Mouse (Mus musculus) forebrain, embryonic 10.5 days (tissue): ENCODE measurements around the gene Ap3b2. TPM values are rescaled to one million over a fixed set of nuclear protein-coding genes. Genes with fewer than 3 reads are reported as not detected.
A peak's percentile ranks its signal among the peaks of the same experiment; 100 is the strongest.

Experiments used
- DNase-seq: peaks from one replicate; pipeline ENCODE4 v3.0.0-alpha.2; 2017; ENCODE audit warnings: low spot score; ENCODE audit errors: extremely low spot score
- H3K27ac ChIP-seq: fragments of 300-500 bp; sonication (generic); 2 replicates; pipeline ENCODE4 v1.5.1; 2016; ENCODE audit warnings: mild to moderate bottlenecking
- H3K27me3 ChIP-seq: fragments of 300-500 bp; sonication (generic); 2 replicates; pipeline ENCODE4 v1.6.1; 2016; ENCODE audit warnings: mild to moderate bottlenecking; ENCODE audit not compliant: poor library complexity, severe bottlenecking
- H3K36me3 ChIP-seq: fragments of 300-500 bp; sonication (generic); replicated peaks from 2 replicates; pipeline ENCODE4 v1.6.1; 2016; ENCODE audit warnings: mild to moderate bottlenecking, moderate library complexity
- H3K4me1 ChIP-seq: fragments of 300-500 bp; sonication (generic); 2 replicates; pipeline ENCODE4 v1.6.1; 2016
- H3K4me3 ChIP-seq: fragments of 300-500 bp; sonication (generic); 2 replicates; pipeline ENCODE4 v1.5.1; 2016; ENCODE audit warnings: mild to moderate bottlenecking, moderate library complexity
- H3K9me3 ChIP-seq: fragments of 300-500 bp; sonication (generic); 2 replicates; pipeline ENCODE4 v1.6.1; 2016; ENCODE audit warnings: mild to moderate bottlenecking, moderate library complexity
- WGBS: fragments of 180-500 bp; shearing (Covaris S2); methylation state at CpG from one replicate; pipeline ENCODE4 v1.1.7; 2016; 5-methylcytosine and 5-hydroxymethylcytosine counted together
- polyA plus RNA-seq: library from polyadenylated mRNA; unstranded; fragments of >200 nt; fragmentation: Nextera tagmentation; extraction: Ambion mirVana; gene quantifications from 2 replicates; pipeline ENCODE4 v1.2.1, GENCODE M21; 2016

Ap3b2 gene
- 8.4 and 11.6 TPM in 2 replicates for polyA plus RNA-seq

DNA sequence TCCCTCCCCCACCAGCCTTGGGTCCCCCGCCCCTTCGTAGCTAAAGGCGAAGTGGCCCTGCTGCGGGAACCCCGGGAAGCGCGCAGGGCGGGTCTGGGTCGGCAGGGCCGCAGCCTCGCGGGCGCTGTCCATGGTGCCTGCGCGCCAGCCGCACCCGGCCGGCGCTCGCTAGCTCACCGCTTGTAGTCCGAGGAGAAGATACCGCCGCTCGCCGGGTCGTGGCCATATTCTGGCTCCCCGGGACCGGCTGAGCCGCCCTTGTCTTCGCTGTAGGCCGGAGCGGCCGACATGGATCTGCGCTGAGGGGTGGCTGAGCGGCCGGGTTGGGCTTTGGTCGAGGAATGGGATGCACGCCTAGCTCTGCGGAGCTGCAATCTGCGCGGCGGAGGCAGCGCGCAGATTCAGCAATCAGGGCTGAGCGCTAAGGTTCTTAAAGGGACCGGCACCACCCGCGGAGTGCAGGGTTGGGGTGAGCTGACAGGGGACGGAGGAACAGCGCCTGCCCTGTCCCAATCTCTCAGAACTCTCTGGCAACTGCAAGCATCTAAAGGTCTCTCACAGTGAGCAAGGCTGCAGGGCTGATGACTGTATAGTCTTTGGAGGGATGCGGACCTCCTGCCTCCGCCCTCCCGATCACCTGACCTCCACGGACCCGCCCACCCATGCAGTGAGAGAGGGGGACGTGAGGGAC is at the start of gene Ap3b2:
Gene Ap3b2 (minus strand): TSS at position 595 of the 691 bp plus-strand sequence.
- Histone ChIP-seq H3K36me3 (no peaks in the 10 kb centered on the region), H3K9me3 (no peaks in the 10 kb centered on the region), H3K4me1 (peaks cover 58% of the 10 kb centered on the region), H3K27me3 (peaks cover 61% of the 10 kb centered on the region), H3K4me3 (peak within 1 kb of the TSS; percentile 72), H3K27ac (peak within 1 kb of the TSS; percentile 83)
- DNase-seq, result peak; percentile 74
- 0% methylated on average over 57 of the region's 57 CpGs for WGBS

DNA sequence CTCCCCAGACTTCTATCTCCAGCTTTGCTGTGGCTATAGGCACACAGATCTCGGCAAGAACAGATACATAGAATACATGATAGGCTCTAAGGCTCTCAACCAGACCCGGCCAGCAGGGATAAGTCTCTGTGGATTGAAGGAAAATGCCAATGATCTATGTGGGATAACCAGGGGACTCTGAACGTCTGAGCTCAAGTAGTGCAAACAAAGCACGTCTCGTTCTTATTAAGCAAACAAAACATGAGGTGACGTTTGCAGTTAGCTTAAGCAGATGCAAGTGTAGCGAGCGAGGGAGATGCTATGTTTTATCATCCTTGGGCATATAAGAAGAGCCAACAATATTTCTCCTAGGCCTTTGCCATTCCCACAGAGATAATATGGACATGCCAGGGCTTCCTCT is 49.2 kb upstream of the Ap3b2 start:
- Histone ChIP-seq H3K27me3 (no peaks in the 10 kb centered on the region), H3K27ac (no peak overlapping the region), H3K36me3 (no peaks in the 10 kb centered on the region), H3K4me1 (peaks cover 31% of the 10 kb centered on the region), H3K4me3 (no peak overlapping the region), H3K9me3 (no peaks in the 10 kb centered on the region)
- WGBS, result 92% methylated on average over 8 of the region's 8 CpGs
- DNase-seq, result no peak

DNA sequence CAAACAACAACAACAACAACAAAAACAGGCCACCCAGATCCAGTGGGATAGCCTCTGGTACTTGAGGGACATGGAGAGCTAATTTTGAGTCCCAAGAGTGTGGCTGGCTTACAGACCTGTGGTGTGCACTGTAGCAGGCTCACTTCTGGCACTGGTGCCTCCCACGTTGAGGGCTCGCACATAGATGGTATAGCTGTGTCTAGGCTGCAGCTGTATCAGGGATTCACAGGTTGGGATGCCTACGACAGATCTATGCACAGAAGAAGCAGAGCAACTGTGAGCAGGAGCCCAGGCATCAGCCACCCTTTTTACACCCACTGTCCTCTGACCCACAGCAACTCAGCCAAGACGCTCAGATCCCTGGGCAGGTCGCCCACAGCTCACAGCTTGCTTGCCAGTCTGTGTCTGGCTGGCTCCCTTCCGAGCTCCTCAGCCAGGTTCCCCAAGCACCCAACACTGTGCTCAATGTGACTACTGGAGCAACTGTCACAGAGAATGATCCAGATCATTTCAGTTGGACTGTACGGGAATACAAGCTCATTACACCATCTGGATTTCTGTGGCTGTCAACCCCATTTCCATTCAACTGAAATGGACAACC is 48.3 kb upstream of the Ap3b2 start:
- DNase-seq, result no peak
- H3K9me3 ChIP-seq, result no peaks in the 10 kb centered on the region

DNA sequence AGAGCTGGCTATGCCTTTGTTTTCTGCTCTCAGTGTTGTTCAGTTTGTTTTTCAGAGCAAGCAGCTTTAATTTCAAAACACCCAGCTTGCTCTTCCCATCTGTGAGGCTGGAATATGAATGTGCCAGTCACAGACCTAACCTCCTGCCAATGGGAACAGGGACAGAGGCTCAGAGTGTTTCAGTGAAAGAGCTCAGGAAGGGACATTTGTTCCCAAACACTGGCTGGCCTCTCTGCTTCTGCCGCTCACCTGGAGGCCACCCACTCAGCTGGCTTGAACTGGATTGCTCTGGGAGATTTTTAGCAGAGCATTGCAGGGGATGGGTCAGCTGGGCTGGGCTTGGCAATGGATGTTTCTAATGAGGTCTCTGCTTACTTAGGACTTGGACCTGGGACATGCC is 47.3 kb upstream of the Ap3b2 start:
- H3K27me3 ChIP-seq, result no peaks in the 10 kb centered on the region
- 74% methylated on average over 1 of the region's 1 CpGs for WGBS
- H3K36me3 ChIP-seq, result no peaks in the 10 kb centered on the region
- H3K4me3 ChIP-seq, result no peak overlapping the region
- H3K9me3 ChIP-seq, result no peaks in the 10 kb centered on the region
- H3K27ac ChIP-seq, result no peak overlapping the region
- DNase-seq, result no peak
- H3K4me1 ChIP-seq, result peaks cover 24% of the 10 kb centered on the region

More for the DNA sequence above, 48.3 kb upstream of the Ap3b2 start:
- Histone ChIP-seq H3K36me3 (no peaks in the 10 kb centered on the region), H3K4me3 (no peak overlapping the region), H3K27ac (no peak overlapping the region), H3K27me3 (no peaks in the 10 kb centered on the region), H3K4me1 (peaks cover 31% of the 10 kb centered on the region)
- 87% methylated on average over 7 of the region's 7 CpGs for WGBS

GRCm38 (mm10) chr7:81539565-81539964 is 45.8 kb upstream of the Ap3b2 start:
- WGBS, result 36% methylated on average over 2 of the region's 2 CpGs

GRCm38 (mm10) chr7:81538070-81538675 is 44.4 kb upstream of the Ap3b2 start:
- no peak for DNase-seq
- Histone ChIP-seq H3K27me3 (no peaks in the 10 kb centered on the region), H3K27ac (no peak overlapping the region), H3K9me3 (peaks cover 9% of the 10 kb centered on the region; the same call in 1 of the 2 replicates), H3K4me3 (no peak overlapping the region), H3K4me1 (peaks cover 22% of the 10 kb centered on the region), H3K36me3 (peaks cover 28% of the 10 kb centered on the region)
- WGBS, result 69% methylated on average over 2 of the region's 2 CpGs

More at GRCm38 (mm10) chr7:81539565-81539964, 45.8 kb upstream of the Ap3b2 start:
- H3K4me1 ChIP-seq, result peaks cover 22% of the 10 kb centered on the region
- H3K4me3 ChIP-seq, result no peak overlapping the region
- no peaks in the 10 kb centered on the region for H3K9me3 ChIP-seq
- no peaks in the 10 kb centered on the region for H3K27me3 ChIP-seq
- peak overlapping the region; percentile 52; the same call in 1 of the 2 replicates for H3K27ac ChIP-seq
- H3K36me3 ChIP-seq, result peaks cover 14% of the 10 kb centered on the region
- no peak for DNase-seq

DNA sequence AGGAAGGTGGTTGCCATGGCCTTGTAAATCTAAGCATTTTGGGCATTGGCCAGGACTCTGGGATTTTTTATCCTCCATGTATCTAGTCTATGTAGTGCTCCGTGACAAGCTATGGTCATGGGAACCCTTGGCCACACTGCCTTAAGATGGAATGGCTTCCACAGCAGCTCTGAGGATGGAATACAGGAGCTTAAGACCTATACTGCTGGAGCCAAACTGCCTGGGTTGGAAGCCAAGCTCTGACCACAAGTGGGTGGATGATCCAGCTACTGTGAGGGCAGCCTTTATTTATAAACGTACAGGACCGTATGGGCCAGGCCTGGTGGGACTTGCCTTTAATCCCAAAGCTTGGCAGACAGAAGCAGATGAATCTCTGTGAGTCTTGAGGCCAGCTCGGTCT is 42.8 kb upstream of the Ap3b2 start:
- Histone ChIP-seq H3K9me3 (peaks cover 10% of the 10 kb centered on the region; the same call in 1 of the 2 replicates), H3K4me3 (no peak overlapping the region), H3K27me3 (no peaks in the 10 kb centered on the region), H3K4me1 (peaks cover 22% of the 10 kb centered on the region), H3K27ac (no peak overlapping the region), H3K36me3 (peaks cover 44% of the 10 kb centered on the region)
- 91% methylated on average over 4 of the region's 4 CpGs for WGBS
- no peak for DNase-seq

- Histone ChIP-seq H3K36me3 (peaks cover 94% of the 10 kb centered on the region), H3K4me3 (no peak overlapping the region), H3K9me3 (peaks cover 10% of the 10 kb centered on the region; the same call in 1 of the 2 replicates), H3K4me1 (no peaks in the 10 kb centered on the region), H3K27ac (no peak overlapping the region), H3K27me3 (no peaks in the 10 kb centered on the region)
- no peak for DNase-seq
- 91% methylated on average over 1 of the region's 1 CpGs for WGBS
These were observed 37.7 kb upstream of the Ap3b2 start for GRCm38 (mm10) chr7:81531462-81531861.

GRCm38 (mm10) chr7:81528918-81529317 is 35.2 kb upstream of the Ap3b2 start:
- H3K36me3 ChIP-seq, result peaks cover 95% of the 10 kb centered on the region
- WGBS, result 95% methylated on average over 8 of the region's 8 CpGs

DNA sequence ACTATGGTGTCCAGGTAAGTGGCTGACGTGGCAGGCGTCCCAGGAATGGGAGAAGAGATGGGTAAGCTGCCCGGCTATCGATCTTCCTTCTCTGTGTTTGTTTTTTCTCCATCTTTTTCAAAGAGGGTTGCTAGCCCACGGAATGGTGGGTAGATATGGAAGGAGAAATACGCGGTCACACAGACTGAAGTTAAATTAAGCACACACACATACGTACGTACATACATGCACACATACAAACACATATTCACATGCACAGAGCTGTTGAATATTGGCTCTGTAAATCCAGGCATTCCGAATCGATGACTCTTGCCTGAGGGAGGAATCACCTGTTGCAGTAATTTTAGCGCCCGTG is 29.9 kb upstream of the Ap3b2 start:
- DNase-seq, result no peak
- H3K27ac ChIP-seq, result peak overlapping the region; percentile 96
- peak overlapping the region; percentile 75 for H3K4me3 ChIP-seq
- 15% methylated on average over 13 of the region's 13 CpGs for WGBS
- peaks cover 42% of the 10 kb centered on the region for H3K36me3 ChIP-seq
- H3K4me1 ChIP-seq, result peaks cover 21% of the 10 kb centered on the region
- no peaks in the 10 kb centered on the region for H3K9me3 ChIP-seq
- H3K27me3 ChIP-seq, result no peaks in the 10 kb centered on the region

More at GRCm38 (mm10) chr7:81528918-81529317, 35.2 kb upstream of the Ap3b2 start:
- Histone ChIP-seq H3K9me3 (peaks cover 5% of the 10 kb centered on the region; the same call in 1 of the 2 replicates), H3K4me3 (no peak overlapping the region), H3K27ac (no peak overlapping the region), H3K4me1 (peaks cover 10% of the 10 kb centered on the region), H3K27me3 (no peaks in the 10 kb centered on the region)
- DNase-seq, result no peak

GRCm38 (mm10) chr7:81523008-81523662 is 29.4 kb upstream of the Ap3b2 start:
- Histone ChIP-seq H3K36me3 (peaks cover 37% of the 10 kb centered on the region), H3K27me3 (no peaks in the 10 kb centered on the region), H3K9me3 (no peaks in the 10 kb centered on the region), H3K4me1 (peaks cover 21% of the 10 kb centered on the region), H3K4me3 (peak overlapping the region; percentile 75), H3K27ac (peak overlapping the region; percentile 96)
- WGBS, result under 1% methylated on average over 31 of the region's 31 CpGs
- peak; percentile 97 for DNase-seq

DNA sequence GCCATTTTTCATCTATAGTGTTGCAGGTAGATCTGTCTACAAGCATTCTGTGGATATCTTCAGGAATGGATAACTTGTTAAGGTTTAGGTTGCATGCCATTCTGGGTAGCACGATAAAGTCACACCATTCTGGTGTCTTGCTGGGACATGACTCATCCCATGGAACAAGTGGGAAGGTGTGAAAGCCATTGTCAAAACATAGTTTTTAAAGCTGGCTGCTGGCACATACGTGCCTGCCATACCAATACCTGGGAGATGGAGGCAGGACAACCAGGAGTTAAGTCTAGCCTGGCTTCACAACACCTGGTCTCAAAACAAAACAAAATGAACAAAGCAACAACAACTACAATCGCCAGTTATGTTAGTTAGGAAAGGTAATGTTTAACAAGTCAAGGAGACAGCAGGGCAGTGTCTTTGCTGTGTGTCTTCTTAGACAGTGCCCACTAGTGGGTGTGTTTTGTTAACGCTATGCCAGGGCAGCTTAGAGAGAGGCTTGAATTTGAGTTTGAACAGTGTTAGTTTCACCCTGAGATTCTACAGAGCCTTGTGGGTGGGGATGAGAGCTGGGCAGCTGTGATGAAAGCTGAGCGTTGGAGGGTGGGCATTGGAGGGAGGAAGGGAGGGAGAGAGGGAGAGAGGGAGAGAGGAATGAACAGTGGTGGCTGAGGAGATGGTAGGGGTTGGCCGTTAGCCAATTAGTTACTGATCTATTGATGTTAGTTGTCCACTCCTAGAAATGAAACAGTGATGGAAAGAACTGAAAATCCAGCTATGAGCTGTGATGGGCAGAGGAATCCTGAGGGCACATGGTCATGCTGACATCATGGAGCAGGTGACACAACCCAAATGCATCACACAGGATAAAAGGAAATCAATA is 22.7 kb upstream of the Ap3b2 start:
- DNase-seq, result no peak
- H3K9me3 ChIP-seq, result no peaks in the 10 kb centered on the region
- 72% methylated on average over 6 of the region's 6 CpGs for WGBS
- no peaks in the 10 kb centered on the region for H3K27me3 ChIP-seq
- no peak overlapping the region for H3K4me3 ChIP-seq
- H3K27ac ChIP-seq, result no peak overlapping the region
- H3K4me1 ChIP-seq, result peaks cover 5% of the 10 kb centered on the region; the same call in 1 of the 2 replicates
- H3K36me3 ChIP-seq, result no peaks in the 10 kb centered on the region
